16 mouse cellular contexts compared by ENCODE assay signal in the genomic region with DNA sequence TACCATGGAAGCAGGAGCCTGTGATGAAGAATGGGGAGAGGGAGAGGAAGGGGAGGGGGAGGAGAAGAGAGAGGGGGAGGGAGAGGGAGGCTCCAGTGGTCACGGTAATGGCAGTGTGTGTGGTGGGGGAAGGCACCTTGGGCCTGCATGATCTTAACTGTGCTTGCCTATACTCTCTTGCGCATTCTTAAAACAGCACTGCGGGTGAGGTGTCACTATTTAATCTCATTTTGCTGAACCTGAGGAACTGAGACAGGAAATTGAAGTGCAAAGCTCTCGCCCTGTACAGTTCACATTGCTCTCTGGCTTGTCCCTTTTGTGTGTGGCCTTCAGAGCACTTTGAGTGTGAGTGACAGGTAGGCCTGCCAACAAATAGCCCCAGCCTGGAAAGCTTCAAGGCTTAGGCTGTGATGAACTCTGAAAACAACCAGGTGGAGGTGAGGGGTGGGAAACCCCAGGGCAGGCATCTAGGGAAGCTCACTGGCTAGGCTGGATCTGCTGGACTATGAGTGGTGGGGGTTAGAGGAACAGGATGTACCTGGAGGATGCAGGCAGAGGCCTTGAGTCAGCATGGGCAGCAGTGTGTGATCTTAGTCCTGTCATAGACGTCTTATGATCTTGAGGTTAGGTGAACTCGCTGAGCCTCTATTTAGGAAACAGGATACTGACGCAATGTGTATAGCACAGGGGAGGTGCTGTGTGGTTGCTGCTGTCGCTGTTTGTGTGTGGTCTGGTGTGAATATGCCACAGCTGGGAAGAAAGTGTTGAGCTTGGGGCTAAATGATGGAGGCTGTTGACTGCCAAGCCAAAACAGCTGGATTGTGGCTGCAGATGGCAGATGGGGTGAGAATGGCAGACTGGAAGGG. TPM values are rescaled to one million over a fixed set of nuclear protein-coding genes. Genes with fewer than 3 reads are reported as not detected.
DNase-seq lines count a peak whose midpoint lies in the region; TF ChIP-seq lines count a peak whose summit lies in the region.
"Had no signal": no experiment of that assay in that cellular context is flagged by ENCODE, and none has a peak within 500 bp of the region (broad histone marks: within the 10 kb centered on the region; RNA-seq: fewer than 3 reads in every experiment).

No protein-coding gene starts in this region.

- no peaks in the 10 kb centered on the region for H3K36me3 ChIP-seq in myocyte (ENCODE audit: control insufficient read depth, insufficient read depth)
- H3K36me3 ChIP-seq: hindbrain, embryonic 10.5 days; limb, embryonic 12.5 days; midbrain, embryonic 15.5 days; stomach, embryonic 15.5 days had no signal

- H3K4me3 ChIP-seq in myocyte = no peak overlapping the region
- H3K4me3 ChIP-seq: hindbrain, embryonic 10.5 days; limb, embryonic 12.5 days; midbrain, embryonic 15.5 days; stomach, embryonic 15.5 days had no signal

- peak; percentile 40 for DNase-seq in spleen, adult 12 weeks (ENCODE audit: low spot score)
- DNase-seq in spleen, postnatal 10 days (ENCODE audit: low spot score in 2 of 2) = no peak
- DNase-seq in T-cell, adult 2 months (ENCODE audit: low spot score) = peak; percentile 93
- DNase-seq in thymus, postnatal 25 days = peak; percentile 56
- no peak for DNase-seq in right cerebral cortex, postnatal 14 days
- no peak for DNase-seq in kidney, postnatal 14 days
- DNase-seq in kidney, postnatal 10 days = no peak
- DNase-seq: adrenal gland, adult 2 months; kidney, adult 18-20 months; layer of hippocampus, adult 9-11 months; lung, embryonic 14.5 days had no signal

- H3K27me3 ChIP-seq in myocyte (ENCODE audit: control insufficient read depth, insufficient read depth, insufficient read length) = peaks cover 61% of the 10 kb centered on the region
- H3K27me3 ChIP-seq: limb, embryonic 12.5 days; midbrain, embryonic 15.5 days; stomach, embryonic 15.5 days had no signal

- no peaks in the 10 kb centered on the region for H3K79me2 ChIP-seq in myocyte (ENCODE audit: control insufficient read depth, insufficient read depth)

- H3K4me2 ChIP-seq in myocyte (ENCODE audit: low read depth) = no peak overlapping the region
- H3K4me2 ChIP-seq: limb, embryonic 12.5 days; lung, embryonic 14.5 days; midbrain, embryonic 15.5 days; stomach, embryonic 15.5 days had no signal

- H3ac ChIP-seq in myocyte (ENCODE audit: control insufficient read depth, insufficient read length) = no peak overlapping the region

- no peak for TF ChIP-seq POLR2A in myocyte (IDR thresholded peaks at IDR 0.05; ENCODE audit: insufficient read length, low read depth)

TF ChIP-seq in myocyte, 11 proteins besides CTCF, POLR2A, EP300 and RAD21:
- TF ChIP-seq MYOD1 (IDR thresholded peaks at IDR 0.05; ENCODE audit: control insufficient read depth in 1 of 3, insufficient read length in 2 of 3, low read depth in 2 of 3) (no peak), SRF (IDR thresholded peaks at IDR 0.05; ENCODE audit: control insufficient read depth, insufficient read length, low read depth) (no peak), CEBPB (IDR thresholded peaks at IDR 0.05; ENCODE audit: insufficient read depth, poor library complexity, severe bottlenecking) (0 out of 2 replicates have a peak, but pooled peaks have one; percentile 9)

RNA-seq across cellular contexts. Expression of a gene that starts 18.2 kb away (rescaled TPM):
- not detected for polyA plus RNA-seq in myocyte (2012; fragmentation: generic; extraction: Trizol)
- polyA plus RNA-seq: limb, embryonic 12.5 days; lung, embryonic 14.5 days had no signal

Comparison
In these comparisons a context has a peak if more than half of its experiments do, and no peak if none do; other contexts are left out.
1. DNase-seq: peak in spleen, adult 12 weeks (single experiment), T-cell, adult 2 months (single experiment) and thymus, postnatal 25 days (single experiment); none in spleen, postnatal 10 days (0 of 2), right cerebral cortex, postnatal 14 days (single experiment), kidney, postnatal 14 days (single experiment) and kidney, postnatal 10 days (single experiment).